Comparison of ENCODE assay signal across 8 mouse cellular contexts in the genomic region with DNA sequence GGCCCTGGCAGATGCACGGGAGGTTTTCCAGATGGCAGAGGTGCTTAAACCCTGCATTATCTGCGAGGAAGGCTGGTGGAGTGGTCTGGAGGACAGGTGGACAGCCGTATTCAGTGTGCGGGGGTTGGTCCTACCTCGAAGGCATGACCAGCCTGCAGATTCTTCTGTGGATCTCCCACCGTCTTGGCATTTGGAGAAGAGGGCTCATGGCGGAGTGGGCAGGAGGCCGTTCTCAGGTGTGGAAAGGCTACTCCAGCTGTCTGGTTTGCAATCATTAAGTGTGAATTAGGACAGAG. TPM values are rescaled to one million over a fixed set of nuclear protein-coding genes. Genes with fewer than 3 reads are reported as not detected.
A peak's percentile ranks its signal among the peaks of the same experiment; 100 is the strongest.
DNase-seq lines count a peak whose midpoint lies in the region; ATAC-seq and TF ChIP-seq lines count a peak whose summit lies in the region.

No protein-coding gene starts in this region.

- peaks cover 10% of the 10 kb centered on the region for H3K4me1 ChIP-seq in embryonic facial prominence, embryonic 15.5 days
- H3K4me1 ChIP-seq in hindbrain, postnatal 0 days (ENCODE audit: insufficient read depth, low read length): 0 out of 2 replicates have a peak, but pooled peaks cover 6% of the 10 kb centered on the region
- H3K4me1 ChIP-seq in neural tube, embryonic 12.5 days: peaks cover 5% of the 10 kb centered on the region; the same call in 1 of the 2 replicates

- DNase-seq in layer of hippocampus, adult 2 months (ENCODE audit: low spot score in 2 of 2): no peak
- DNase-seq in layer of hippocampus, adult 18-20 months (ENCODE audit: low spot score in 2 of 2): no peak
- no peak for DNase-seq in hindbrain, postnatal 0 days (ENCODE audit: low spot score)
- no peak for DNase-seq in thymus, postnatal 36 days
- DNase-seq in ovary, postnatal 10 days (ENCODE audit: low spot score): no peak
- no peak for DNase-seq in urinary bladder, postnatal 36 days (ENCODE audit: low spot score in 2 of 2)

- H3K36me3 ChIP-seq in embryonic facial prominence, embryonic 15.5 days: no peaks in the 10 kb centered on the region
- no peaks in the 10 kb centered on the region for H3K36me3 ChIP-seq in hindbrain, postnatal 0 days (ENCODE audit: insufficient read depth, low read length)
- H3K36me3 ChIP-seq in neural tube, embryonic 12.5 days: no peaks in the 10 kb centered on the region

- no peak overlapping the region for H3K9ac ChIP-seq in embryonic facial prominence, embryonic 15.5 days
- H3K9ac ChIP-seq in hindbrain, postnatal 0 days (replicated peaks; ENCODE audit: low read length): no peak overlapping the region
- H3K9ac ChIP-seq in neural tube, embryonic 12.5 days: no peak overlapping the region

- WGBS in embryonic facial prominence, embryonic 15.5 days: 53% methylated on average over 8 of the region's 8 CpGs
- WGBS in hindbrain, postnatal 0 days: 47% methylated on average over 8 of the region's 8 CpGs
- whole genome bisulfite sequencing in neural tube, embryonic 12.5 days: 52% methylated on average over 8 of the region's 8 CpGs

- H3K4me2 ChIP-seq in embryonic facial prominence, embryonic 15.5 days (replicated peaks): peak overlapping the region; percentile 48
- peak overlapping the region; percentile 52 for H3K4me2 ChIP-seq in hindbrain, postnatal 0 days (ENCODE audit: low read depth, low read length)
- H3K4me2 ChIP-seq in neural tube, embryonic 12.5 days (replicated peaks): peak overlapping the region; percentile 54

- peak overlapping the region; percentile 40 for H3K4me3 ChIP-seq in layer of hippocampus, adult 2 months
- peak overlapping the region; percentile 25 for H3K4me3 ChIP-seq in embryonic facial prominence, embryonic 15.5 days (replicated peaks)
- peak overlapping the region; percentile 24 for H3K4me3 ChIP-seq in hindbrain, postnatal 0 days (ENCODE audit: low read length)
- H3K4me3 ChIP-seq in neural tube, embryonic 12.5 days: no peak overlapping the region; the same call in 1 of the 2 replicates

- H3K9me3 ChIP-seq in embryonic facial prominence, embryonic 15.5 days (replicated peaks): no peaks in the 10 kb centered on the region
- H3K9me3 ChIP-seq in hindbrain, postnatal 0 days (ENCODE audit: low read length): no peaks in the 10 kb centered on the region
- no peaks in the 10 kb centered on the region for H3K9me3 ChIP-seq in neural tube, embryonic 12.5 days

- H3K27me3 ChIP-seq in embryonic facial prominence, embryonic 15.5 days: no peaks in the 10 kb centered on the region
- no peaks in the 10 kb centered on the region; the same call in 1 of the 2 replicates for H3K27me3 ChIP-seq in hindbrain, postnatal 0 days (ENCODE audit: insufficient read depth, low read length)
- peaks cover 5% of the 10 kb centered on the region; the same call in 1 of the 2 replicates for H3K27me3 ChIP-seq in neural tube, embryonic 12.5 days (replicated peaks)

- peak overlapping the region; percentile 44; the same call in 1 of the 2 replicates for H3K27ac ChIP-seq in layer of hippocampus, adult 2 months
- no peak overlapping the region for H3K27ac ChIP-seq in embryonic facial prominence, embryonic 15.5 days (replicated peaks)
- H3K27ac ChIP-seq in hindbrain, postnatal 0 days: no peak overlapping the region
- no peak overlapping the region for H3K27ac ChIP-seq in neural tube, embryonic 12.5 days

- no peak for TF ChIP-seq CTCF in layer of hippocampus, adult 2 months (conservative IDR thresholded peaks at IDR 0.05)
- no peak for TF ChIP-seq CTCF in hindbrain, postnatal 0 days (IDR thresholded peaks at IDR 0.05; ENCODE audit: low read depth)

- ATAC-seq in embryonic facial prominence, embryonic 15.5 days (ENCODE audit: insufficient number of reproducible peaks, low FRiP score, low TSS enrichment, low read depth): no peak
- ATAC-seq in hindbrain, postnatal 0 days: peak; percentile 35; the same call in 1 of the 2 replicates
- 0 out of 2 replicates have a peak, but pooled peaks have one; percentile 13 for ATAC-seq in neural tube, embryonic 12.5 days (ENCODE audit: low FRiP score, low read depth)

RNA-seq across cellular contexts. Expression of gene Adgrd1, which starts 32.8 kb away (rescaled TPM):
- total RNA-seq in layer of hippocampus, adult 2 months (2021): under 1 TPM; 0.33 to 0.39 TPM
- total RNA-seq in layer of hippocampus, adult 18-20 months (2021): under 1 TPM; 0.33 to 0.67 TPM
- polyA plus RNA-seq in embryonic facial prominence, embryonic 15.5 days (2015; fragmentation: Nextera tagmentation; extraction: Ambion mirVana): 2.8 and 3.4 TPM in 2 replicates
- 0.52 and 0.54 TPM in 2 replicates for total RNA-seq in hindbrain, postnatal 0 days (2014; rRNA removed)
- polyA plus RNA-seq in hindbrain, postnatal 0 days (2015; fragmentation: Nextera tagmentation; extraction: Ambion mirVana): 0.21 and 0.23 TPM in 2 replicates
- 0.06 and 0.08 TPM in 2 replicates for polyA plus RNA-seq in neural tube, embryonic 12.5 days (2016; fragmentation: Nextera tagmentation; extraction: Ambion mirVana)

RNA-seq across cellular contexts. Expression of gene Ran, which starts 43.9 kb away (rescaled TPM):
- 100 to 1,000 TPM; 160 to 167 TPM for total RNA-seq in layer of hippocampus, adult 2 months (2021)
- 100 to 1,000 TPM; 161 to 173 TPM for total RNA-seq in layer of hippocampus, adult 18-20 months (2021)
- 437 and 441 TPM in 2 replicates for polyA plus RNA-seq in embryonic facial prominence, embryonic 15.5 days (2015; fragmentation: Nextera tagmentation; extraction: Ambion mirVana)
- 156 and 159 TPM in 2 replicates for total RNA-seq in hindbrain, postnatal 0 days (2014; rRNA removed)
- 304 and 314 TPM in 2 replicates for polyA plus RNA-seq in hindbrain, postnatal 0 days (2015; fragmentation: Nextera tagmentation; extraction: Ambion mirVana)
- polyA plus RNA-seq in neural tube, embryonic 12.5 days (2016; fragmentation: Nextera tagmentation; extraction: Ambion mirVana): 578 and 608 TPM in 2 replicates

RNA-seq across cellular contexts. Expression of gene Stx2, which starts 55.4 kb away (rescaled TPM):
- total RNA-seq in layer of hippocampus, adult 2 months (2021): 10 to 100 TPM; 30.9 to 31.8 TPM
- total RNA-seq in layer of hippocampus, adult 18-20 months (2021): 10 to 100 TPM; 27.1 to 29.2 TPM
- 32.7 and 34.9 TPM in 2 replicates for polyA plus RNA-seq in embryonic facial prominence, embryonic 15.5 days (2015; fragmentation: Nextera tagmentation; extraction: Ambion mirVana)
- 14.1 and 16.3 TPM in 2 replicates for total RNA-seq in hindbrain, postnatal 0 days (2014; rRNA removed)
- polyA plus RNA-seq in hindbrain, postnatal 0 days (2015; fragmentation: Nextera tagmentation; extraction: Ambion mirVana): 11.9 and 15.0 TPM in 2 replicates
- 29.9 and 37.0 TPM in 2 replicates for polyA plus RNA-seq in neural tube, embryonic 12.5 days (2016; fragmentation: Nextera tagmentation; extraction: Ambion mirVana)
